Mouse (Mus musculus) lung, adult 2 months (tissue): ENCODE measurements around the gene Pan2.

Source experiments
- CTCF ChIP-seq: fragments of 200-500 bp; IDR thresholded peaks from 2 replicates; pipeline ENCODE4 v1.5.1; 2011; ENCODE audit warnings: mild to moderate bottlenecking, low read length, control low read depth; ENCODE audit not compliant: insufficient read depth
- POLR2A ChIP-seq: fragments of 200-500 bp; IDR thresholded peaks from 2 replicates; pipeline ENCODE4 v1.6.1; 2011; ENCODE audit warnings: low read depth, mild to moderate bottlenecking, control low read depth, low read length, borderline replicate concordance; ENCODE audit errors: extremely low read depth

- TF ChIP-seq CTCF (no peak), POLR2A (peak; percentile 90)
Measured at GRCm38 (mm10) chr10:128270287-128270841, 32.8 kb upstream of the Pan2 start, which contains the start of gene Stat2.
